Mouse (Mus musculus) neutrophil, adult 5-6 weeks (primary cell): ENCODE measurements around the gene Pkd1. TPM values are rescaled to one million over a fixed set of nuclear protein-coding genes. Genes with fewer than 3 reads are reported as not detected.

Source experiments
- ATAC-seq: fragments of 151-379, 151-347 bp; 2 replicates; pipeline ENCODE4 v1.8.0; 2017; ENCODE audit warnings: mild to moderate bottlenecking, moderate TSS enrichment; ENCODE audit not compliant: insufficient number of reproducible peaks, poor library complexity, low FRiP score, severe bottlenecking; ENCODE audit errors: extremely low read depth
- total RNA-seq: library from RNA; stranded (forward); fragments of 200-1000 nt; gene quantifications from 2 replicates; pipeline ENCODE4 v1.2.3, GENCODE M21; 2017

The Pkd1 gene
- 23.3 and 27.6 TPM in 2 replicates for total RNA-seq

DNA sequence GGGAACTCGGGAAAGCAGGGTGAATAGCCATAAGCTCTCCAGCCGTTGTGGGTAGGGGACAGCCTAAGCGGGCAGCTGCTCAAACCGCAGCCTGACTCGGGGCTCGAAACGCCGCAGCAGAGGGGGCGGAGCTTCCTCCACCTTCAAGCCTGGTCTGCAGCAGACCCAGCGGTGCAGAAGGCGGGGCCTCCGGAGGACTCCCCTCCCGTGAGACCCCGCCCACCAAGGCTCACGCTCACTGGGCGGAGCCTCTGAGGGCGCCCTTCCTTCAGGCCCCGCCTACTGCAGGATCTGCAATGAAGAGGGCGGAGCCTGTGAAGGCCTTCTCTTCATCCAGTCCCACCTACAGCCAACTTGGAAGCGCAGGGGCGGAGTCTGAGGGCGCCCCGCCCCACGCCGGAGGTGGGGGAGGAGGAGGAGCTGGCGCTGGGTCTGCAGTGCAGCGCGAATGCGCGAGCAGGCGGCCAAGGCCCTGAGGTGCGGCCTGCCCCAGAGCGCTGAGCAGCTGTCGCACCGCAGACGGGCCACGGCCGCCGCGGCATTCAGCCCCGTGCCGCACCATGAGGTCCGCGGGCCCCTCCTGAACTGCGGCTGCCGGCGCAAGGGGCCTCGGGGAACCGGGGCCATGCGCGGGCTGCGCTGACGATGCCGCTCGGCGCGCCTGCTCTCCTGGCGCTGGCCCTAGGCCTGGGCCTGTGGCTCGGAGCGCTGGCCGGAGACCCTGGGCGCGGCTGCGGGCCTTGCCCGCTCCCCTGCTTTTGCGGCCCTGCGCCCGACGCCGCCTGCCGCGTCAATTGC is at the start of gene Pkd1:
TSS of gene Pkd1 (plus strand) at position 217 of the 798 bp plus-strand sequence.
- peak; percentile 93 for ATAC-seq

DNA sequence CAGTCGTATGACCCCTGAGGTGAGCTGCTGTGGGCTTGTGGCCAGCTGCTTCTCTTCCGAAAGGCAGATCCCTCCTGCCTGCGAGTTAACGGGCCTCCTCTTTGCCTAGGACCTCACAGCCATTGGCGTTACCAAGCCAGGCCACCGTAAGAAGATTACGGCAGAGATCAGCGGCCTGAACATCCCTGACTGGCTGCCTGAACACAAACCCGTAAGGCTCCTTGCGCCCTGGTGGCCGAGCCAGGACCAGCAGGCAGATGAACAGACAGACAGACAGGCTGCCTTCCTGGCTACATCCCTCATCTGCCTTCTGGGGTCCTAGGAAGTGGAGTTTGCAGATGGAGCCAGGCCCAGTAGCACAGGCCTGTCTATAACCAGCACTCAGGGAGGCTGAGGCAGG is 47.4 kb upstream of the Pkd1 start:
- no peak for ATAC-seq

DNA sequence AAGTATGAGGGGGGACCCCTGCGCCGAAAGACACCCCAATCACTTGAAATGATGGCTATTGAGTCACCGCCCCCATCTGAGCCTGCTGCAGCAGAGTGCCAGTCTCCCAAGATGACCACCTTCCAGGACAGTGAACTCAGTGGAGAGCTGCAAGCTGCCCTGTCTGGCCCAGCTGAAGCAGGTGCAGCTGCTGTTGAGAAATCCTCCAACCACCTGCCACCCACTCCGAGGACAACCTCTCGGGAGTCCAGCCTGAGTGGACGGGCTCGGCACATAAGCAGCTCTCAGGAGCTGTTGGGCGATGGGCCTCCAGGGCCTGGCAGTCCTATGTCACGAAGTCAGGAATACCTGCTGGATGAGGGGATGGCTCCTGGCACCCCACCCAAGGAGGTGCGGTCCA is 45.5 kb upstream of the Pkd1 start:
- no peak for ATAC-seq

DNA sequence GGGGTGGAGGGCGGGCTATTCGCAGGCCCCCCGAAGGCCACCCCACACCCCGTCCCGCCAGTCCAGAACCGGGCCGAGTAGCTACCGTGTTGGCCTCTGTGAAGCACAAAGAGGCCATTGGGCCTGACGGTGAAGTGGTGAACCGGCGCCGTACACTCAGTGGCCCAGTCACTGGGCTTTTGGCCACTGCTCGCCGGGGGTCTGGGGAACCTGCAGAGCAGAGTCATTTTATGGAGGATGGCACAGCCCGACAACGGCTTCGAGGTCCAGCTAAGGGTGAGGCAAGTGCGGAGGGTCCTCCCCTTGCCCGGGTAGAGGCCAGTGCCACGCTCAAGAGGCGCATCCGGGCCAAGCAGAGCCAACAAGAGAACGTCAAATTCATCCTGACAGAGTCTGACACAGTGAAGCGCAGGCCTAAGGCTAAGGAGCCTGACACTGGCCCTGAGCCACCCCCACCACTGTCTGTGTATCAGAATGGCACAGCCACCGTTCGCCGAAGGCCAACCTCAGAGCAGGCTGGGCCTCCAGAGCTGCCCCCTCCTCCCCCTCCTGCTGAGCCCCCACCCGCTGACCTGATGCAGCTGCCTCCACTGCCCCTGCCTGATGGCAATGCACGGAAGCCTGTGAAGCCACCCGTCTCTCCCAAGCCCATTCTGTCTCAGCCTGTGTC is 44.2 kb upstream of the Pkd1 start:
- ATAC-seq = no peak

DNA sequence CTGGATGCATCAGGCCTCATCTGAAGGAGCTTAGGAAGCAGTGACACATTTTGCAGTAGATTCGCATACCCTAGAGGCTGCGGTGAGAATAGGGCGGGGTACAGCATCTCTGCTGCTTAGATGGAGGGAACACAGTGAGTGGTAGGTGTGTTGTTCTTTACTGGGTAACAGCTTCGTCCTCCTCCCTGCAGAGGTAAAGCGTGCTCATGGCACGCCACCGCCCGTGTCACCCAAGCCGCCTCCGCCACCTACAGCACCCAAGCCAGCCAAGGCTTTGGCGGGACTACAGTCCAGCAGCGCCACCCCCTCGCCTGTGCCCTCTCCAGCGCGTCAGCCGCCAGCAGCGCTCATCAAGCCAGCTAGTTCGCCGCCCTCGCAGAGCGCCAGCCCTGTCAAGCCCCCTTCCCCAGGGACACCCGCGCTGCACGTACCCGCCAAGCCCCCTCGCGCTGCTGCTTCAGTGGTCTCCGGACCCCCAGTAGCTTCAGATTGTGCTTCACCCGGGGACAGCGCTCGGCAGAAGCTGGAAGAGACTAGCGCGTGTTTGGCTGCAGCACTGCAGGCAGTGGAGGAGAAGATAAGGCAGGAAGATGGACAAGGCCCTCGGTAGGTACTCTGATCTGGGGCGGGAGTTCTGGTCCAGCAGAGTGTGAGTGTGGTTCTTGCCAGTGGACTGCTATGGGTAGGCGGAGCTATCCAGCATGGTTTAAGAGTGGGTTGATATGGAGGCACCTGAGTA is 43.1 kb upstream of the Pkd1 start:
- ATAC-seq = no peak

DNA sequence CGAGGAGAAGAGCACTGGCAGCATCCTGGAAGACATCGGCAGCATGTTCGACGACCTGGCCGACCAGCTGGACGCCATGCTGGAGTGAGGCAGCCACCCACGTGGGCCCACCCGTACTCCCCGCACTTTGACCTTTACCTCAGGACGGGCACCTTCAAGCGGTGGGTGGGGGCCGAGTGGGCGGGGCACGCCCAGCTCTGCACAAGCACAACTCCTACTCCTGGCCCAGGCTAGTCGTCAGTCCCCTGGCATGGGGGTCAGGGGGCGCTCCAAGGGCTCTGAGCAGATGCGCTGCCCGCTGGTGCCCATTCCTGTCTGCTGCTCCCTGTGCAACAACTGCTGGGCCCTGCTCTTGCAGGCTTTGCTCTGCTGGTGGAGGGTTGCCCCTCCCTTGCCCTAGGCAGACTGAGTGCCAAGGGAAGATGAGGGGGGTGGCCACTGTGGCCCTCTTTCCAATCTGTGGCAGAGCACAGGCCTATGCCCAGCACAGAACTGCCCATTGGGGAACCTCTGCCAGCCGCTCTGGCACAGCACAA is 42.4 kb upstream of the Pkd1 start:
- no peak for ATAC-seq

DNA sequence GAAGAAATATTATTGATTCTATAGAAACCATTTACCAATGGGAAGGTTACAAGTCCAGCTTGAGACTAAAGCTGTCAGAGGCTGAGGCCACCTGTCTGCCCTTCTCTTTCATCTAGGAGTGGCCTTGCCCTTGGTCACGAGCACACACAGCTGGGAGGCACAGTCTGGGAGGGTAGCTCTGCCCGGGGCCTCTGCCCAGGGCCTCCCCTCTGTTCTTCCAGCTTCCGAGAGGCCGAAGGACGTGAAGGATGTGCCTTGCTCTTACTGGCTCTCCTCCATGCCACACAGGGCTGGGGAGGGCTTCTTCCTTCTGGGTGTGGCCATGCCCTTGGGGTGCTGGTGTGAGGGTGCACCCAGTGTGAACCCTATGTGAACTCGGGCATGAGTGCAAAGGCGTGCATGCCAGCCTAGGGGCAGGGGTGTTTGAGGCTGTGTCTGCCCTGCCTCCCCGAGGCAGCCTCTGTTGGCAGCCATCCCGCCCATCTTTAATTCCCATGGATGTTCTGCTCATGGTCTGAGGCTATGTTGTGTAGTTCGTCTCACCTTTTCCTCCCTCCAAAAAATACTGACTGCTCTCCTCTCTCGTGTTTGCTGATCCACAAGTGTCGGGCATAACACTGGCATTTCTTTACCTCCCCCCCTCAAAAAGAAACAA is 41.7 kb upstream of the Pkd1 start:
- no peak for ATAC-seq

DNA sequence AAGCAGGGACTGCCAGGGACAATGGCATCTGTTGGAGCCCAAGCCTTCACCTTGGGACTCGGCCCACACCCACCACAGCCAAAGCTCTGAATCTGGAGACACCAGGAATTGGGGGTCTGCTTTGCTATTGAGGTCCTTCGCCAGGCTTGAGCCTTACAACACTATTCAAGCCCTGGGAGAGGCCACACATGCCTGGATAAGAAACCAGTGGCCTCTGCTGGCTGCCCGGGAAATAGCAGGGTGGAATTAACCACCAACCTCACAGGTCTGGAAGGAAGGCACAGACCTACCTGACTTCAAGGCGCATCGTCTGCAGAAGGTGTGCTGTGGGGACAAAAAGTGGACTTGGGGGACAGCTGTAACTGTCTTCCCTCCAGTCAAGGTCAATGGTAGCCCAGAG is 36.0 kb upstream of the Pkd1 start:
- ATAC-seq = no peak

DNA sequence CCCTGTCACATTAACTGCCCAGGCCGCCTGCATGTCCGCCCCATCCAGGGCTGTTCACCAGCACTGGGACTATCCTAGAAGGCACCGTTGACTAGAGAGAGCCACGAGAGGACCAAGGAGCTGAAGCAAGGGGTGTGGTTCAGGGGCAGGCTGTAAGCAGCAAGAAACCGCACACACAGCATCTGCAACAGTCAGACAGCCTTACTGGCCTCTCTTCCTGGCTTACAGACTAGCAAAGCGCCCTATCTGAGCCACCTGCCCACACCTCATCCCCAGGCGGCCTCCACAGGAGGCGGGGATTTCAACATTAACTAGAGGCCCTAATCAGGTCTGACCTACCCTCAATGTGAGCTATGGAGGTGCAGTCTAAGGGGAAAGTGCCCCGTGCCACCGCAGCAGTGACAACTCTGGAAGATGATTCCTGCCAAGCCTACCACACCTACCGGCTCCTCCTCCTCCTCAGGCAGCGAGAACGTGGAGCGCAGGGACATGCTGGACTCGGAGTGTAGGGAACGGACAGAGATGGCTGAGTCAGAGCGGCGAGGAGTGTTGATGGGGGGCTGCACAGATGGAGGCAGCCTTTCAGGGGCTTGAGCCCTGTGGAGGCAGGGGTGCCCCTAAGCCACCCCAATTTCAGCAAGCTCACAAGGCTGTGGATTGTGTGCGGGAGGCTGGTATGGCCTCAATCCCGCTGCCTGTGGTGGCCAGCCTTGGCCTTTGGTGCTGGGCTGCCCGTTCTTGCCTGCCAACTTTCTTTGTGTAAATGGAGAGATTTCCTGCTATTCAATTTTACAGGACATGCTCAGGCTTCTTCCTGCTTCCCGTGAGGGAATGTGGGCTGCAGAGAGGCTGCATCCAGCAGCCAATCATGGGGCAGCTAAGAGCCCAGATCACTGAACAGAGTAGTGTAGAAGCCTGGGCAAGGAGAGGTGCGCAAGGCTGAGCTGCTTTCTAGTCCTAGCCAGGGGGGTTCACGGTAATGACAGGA is 35.1 kb upstream of the Pkd1 start:
- ATAC-seq = no peak

DNA sequence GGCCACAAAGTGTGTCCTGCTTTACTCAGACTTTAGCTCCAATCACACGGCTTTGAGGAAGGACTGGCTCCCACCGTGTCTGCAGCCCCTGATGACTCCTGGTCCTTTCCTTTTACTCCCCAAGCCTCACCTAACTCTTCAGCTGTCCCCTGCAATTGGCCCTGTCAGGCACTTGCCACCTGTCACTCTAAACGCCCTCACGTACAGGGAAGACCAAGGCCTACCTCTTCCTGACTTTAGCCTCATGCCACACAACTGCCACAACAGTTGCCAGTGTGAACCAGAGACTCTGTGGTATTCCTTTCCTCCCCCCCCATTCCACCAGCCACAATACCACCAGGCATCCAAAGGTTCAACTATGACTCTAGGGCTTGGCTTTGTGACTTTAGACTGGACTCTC is 29.2 kb upstream of the Pkd1 start:
- no peak for ATAC-seq

DNA sequence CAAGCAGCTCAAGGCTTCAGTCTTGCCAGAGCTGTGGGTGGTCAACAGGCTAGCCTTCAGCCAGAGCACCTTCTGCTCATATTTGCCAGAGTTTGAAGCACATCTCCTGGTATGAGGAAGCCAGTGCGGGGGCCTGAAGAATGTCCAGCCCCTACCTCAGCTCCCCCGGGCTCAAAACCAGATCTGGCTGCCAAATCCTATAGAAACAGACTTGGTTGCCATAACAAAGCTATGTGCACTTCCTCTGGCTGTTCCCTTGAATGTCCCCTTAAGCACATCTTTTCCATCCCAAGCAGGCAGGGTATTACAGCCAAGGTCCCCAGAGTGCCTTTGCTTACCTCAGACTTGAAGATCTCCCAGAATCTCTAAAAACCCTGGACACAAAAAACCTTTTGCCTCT is 24.9 kb upstream of the Pkd1 start:
- ATAC-seq = no peak

DNA sequence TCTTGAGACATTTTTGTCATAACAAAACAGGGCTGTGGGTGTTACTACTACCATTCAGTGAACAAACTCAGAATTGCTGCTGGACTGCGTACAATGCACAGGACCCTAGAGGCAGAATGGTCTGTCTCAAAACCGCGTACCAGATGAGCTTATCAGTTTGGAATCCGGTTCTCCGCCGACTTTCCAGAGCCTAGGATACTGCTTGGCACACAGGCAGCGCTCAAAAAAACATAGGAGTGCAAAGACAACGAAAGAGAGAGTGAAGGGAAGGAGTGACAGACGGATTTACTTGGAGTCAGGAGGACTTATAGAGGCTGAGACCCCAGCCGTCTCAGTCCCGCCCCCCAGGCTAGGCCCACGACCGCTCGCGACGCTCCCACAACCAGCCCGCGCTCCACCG is 22.3 kb upstream of the Pkd1 start:
- no peak for ATAC-seq

DNA sequence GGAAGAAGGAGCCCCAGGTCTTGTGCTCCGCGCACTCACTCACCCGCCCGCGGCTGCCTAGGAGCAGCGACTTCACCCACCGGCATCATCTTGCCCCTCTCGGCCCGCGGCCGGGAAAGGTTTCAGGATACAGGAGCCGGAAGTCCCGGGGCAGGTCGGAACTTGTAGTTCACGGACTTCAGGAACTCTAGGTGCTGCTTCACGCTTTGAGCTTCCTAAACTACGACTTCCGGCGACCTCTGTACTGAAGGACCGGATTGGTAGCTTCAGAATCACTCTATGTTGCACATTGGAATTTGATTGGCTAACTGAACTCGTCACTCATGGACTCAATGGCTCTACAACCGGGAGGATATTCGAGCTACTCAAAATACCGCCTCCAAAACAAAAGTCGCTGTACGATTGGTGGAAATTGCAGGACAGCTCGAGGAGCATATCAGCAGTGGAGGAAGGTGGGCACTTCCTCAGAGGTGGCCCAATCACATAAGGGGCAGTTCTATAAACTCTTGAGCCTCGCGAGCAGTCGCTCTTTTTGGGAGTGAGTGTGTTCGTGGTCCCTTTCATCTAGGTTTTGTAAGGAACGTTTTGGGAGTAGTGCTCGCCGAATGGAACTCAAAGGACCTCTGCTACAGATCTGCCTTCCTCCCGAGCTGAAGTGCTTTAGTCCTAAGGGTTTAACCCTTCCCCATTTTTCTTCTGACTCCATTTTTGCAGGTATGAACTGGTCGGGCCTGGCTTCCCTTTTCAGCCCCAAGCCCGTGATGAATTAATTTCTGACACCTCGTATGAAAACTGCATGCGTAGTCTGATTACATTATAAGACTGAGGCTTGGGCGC is 21.7 kb upstream of the Pkd1 start, which contains the start of gene Traf7:
TSS of gene Traf7 (minus strand) at position 216 of the 837 bp plus-strand sequence.
- ATAC-seq = peak; percentile 94

DNA sequence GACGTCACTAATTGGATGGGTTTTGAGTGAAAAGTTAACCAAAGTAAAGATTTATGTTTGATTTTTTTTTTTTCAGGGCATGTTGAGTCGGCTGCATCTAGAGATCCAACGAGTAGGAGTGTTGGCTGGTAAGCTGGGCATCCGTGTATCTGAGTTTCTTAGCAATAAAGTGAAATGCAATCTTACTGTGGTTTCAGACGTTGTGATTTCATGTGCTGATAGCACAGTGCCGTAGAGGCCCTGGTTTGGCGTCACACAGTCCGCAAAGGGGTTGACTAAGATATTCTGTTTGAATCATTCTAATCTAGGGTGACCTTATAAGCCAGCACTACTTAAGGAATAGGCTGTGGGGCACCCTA is 21.1 kb upstream of the Pkd1 start:
- no peak for ATAC-seq

DNA sequence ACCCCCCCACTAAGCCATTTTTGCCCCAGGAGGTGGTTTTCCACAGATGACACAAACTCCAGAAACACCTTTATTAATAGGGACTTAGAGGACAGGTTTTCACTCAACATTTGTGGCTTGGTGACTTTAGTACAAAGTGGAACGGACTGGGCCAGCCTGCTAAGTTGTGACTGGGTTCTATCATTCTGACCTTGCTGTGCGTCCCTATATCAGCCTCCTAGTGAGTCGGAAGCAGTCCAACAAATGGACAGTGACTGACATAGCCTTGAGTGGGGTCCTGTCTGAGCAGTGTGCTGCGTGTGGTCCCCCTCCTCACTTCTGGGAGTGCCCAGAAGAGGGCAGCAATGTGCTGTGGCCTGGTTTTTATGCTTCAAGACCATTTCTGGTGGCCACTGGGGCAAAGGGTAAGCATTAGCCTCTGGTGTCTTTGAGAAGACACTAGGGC is 20.6 kb upstream of the Pkd1 start:
- ATAC-seq = 0 out of 2 replicates have a peak, but pooled peaks have one; percentile 18

DNA sequence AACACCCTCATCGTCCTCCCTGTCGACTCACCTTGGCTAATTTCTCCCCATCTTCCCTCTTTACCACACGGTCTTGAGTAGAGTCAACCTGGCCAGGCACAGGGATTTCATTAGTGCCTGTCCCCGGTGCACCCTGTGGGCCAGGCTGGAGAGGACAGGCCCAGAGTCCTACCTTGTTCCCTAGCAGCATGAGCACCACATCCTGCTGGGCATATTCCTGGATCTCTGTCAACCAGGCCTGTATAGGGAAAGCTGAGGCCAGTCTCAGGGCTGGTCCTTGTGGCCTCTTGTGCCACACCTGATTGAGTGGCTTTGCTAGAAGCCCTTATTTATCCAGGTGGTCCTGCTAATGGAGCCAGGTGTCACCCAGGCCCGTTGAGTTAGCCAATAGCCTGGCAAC is 19.8 kb upstream of the Pkd1 start:
- ATAC-seq = no peak

DNA sequence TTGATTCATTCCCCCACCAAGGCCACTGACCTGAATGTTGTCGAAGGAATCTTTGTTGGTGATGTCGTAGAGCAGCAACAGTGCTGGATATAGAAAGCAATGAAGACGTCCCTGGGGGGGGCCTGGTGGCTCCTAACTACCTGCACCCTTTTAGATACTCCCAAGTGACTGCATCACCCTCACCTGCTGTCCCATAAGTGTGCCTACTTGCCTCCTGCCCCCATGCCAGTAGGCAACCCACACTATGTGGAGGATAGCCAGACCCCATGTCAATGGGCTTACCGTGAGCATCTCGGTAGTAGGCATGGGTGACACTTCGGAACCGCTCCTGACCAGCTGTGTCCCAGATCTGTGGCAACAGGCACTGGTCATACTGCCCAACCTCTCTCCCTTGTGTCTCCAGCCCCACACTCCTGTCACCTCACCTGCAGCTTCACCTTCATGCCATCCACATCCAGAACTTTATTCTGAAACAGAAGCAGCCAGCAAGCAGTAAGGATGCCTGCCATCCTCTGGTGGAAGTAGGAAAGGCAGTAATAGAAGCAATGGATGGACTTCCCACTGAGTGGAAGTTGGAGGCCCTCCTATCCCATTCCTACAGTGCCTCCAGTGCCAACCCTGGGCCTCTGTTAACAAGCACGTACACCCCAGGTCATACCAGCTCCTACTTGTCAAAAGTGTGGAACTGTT is 19.1 kb upstream of the Pkd1 start:
- no peak for ATAC-seq
